Mouse (Mus musculus) liver, postnatal 0 days (tissue): Measurements from ENCODE around the gene Tor2a. TPM values are rescaled to one million over a fixed set of nuclear protein-coding genes. Genes with fewer than 3 reads are reported as not detected.
A peak's percentile ranks its signal among the peaks of the same experiment; 100 is the strongest.

Experiments
- ATAC-seq: fragments of 200-750 bp; cut with Nextera tagmentation; 2 replicates; pipeline ENCODE4 v1.8.0; 2017; ENCODE audit warnings: mild to moderate bottlenecking, moderate library complexity
- DNase-seq: peaks from one replicate; pipeline ENCODE4 v3.0.0-alpha.2; 2016
- H3K27ac ChIP-seq: fragments of 300-500 bp; sonication (generic); 2 replicates; pipeline ENCODE4 v1.5.1; 2014; ENCODE audit warnings: antibody characterized with exemption, moderate library complexity, mild to moderate bottlenecking, low read depth
- H3K27me3 ChIP-seq: fragments of 300-500 bp; sonication (generic); 2 replicates; pipeline ENCODE4 v1.6.1; 2014; ENCODE audit warnings: low read length, control low read depth, mixed read lengths; ENCODE audit not compliant: insufficient read depth
- H3K36me3 ChIP-seq: fragments of 300-500 bp; sonication (generic); replicated peaks from 2 replicates; pipeline ENCODE4 v1.6.1; 2014; ENCODE audit warnings: mild to moderate bottlenecking, control low read depth, low read length, moderate library complexity, mixed read lengths; ENCODE audit not compliant: insufficient read depth
- H3K4me1 ChIP-seq: fragments of 300-500 bp; sonication (generic); 2 replicates; pipeline ENCODE4 v1.6.1; 2014; ENCODE audit warnings: antibody characterized with exemption, mild to moderate bottlenecking, control low read depth; ENCODE audit not compliant: insufficient read depth
- H3K4me2 ChIP-seq: fragments of 300-500 bp; sonication (generic); 2 replicates; pipeline ENCODE4 v1.6.1; 2014; ENCODE audit warnings: low read depth, mild to moderate bottlenecking, low read length, moderate library complexity, mixed read lengths
- H3K4me3 ChIP-seq: fragments of 300-500 bp; sonication (generic); 2 replicates; pipeline ENCODE4 v1.5.1; 2014; ENCODE audit warnings: low read depth, low read length
- H3K9ac ChIP-seq: fragments of 300-500 bp; sonication (generic); replicated peaks from 2 replicates; pipeline ENCODE4 v1.6.1; 2014; ENCODE audit warnings: mild to moderate bottlenecking, moderate library complexity
- H3K9me3 ChIP-seq: fragments of 300-500 bp; sonication (generic); 2 replicates; pipeline ENCODE4 v1.6.1; 2016; ENCODE audit warnings: mild to moderate bottlenecking, control low read depth, low read length, mixed read lengths
- CTCF ChIP-seq: sonication (generic); IDR thresholded peaks from 2 replicates; pipeline ENCODE4 v1.5.1; 2016; ENCODE audit warnings: antibody characterized with exemption, low read depth
- EP300 ChIP-seq: IDR thresholded peaks from 2 replicates; pipeline ENCODE4 v1.6.1; 2016; ENCODE audit warnings: antibody characterized with exemption, low read depth, mild to moderate bottlenecking
- WGBS: fragments of 180-500 bp; shearing (Covaris S2); extraction: QIAGEN DNeasy Blood & Tissue Kit; methylation state at CpG from one replicate; pipeline ENCODE4 v1.1.7; 2014; ENCODE audit not compliant: insufficient replicate concordance; 5-methylcytosine and 5-hydroxymethylcytosine counted together
- polyA plus RNA-seq: library from polyadenylated mRNA; unstranded; fragments of >200 nt; fragmentation: Nextera tagmentation; extraction: Ambion mirVana; gene quantifications from 2 replicates; pipeline ENCODE4 v1.2.1, GENCODE M21; 2015

Gene Tor2a
- polyA plus RNA-seq, 1 experiment from 2014 or later = 34.6 TPM

DNA sequence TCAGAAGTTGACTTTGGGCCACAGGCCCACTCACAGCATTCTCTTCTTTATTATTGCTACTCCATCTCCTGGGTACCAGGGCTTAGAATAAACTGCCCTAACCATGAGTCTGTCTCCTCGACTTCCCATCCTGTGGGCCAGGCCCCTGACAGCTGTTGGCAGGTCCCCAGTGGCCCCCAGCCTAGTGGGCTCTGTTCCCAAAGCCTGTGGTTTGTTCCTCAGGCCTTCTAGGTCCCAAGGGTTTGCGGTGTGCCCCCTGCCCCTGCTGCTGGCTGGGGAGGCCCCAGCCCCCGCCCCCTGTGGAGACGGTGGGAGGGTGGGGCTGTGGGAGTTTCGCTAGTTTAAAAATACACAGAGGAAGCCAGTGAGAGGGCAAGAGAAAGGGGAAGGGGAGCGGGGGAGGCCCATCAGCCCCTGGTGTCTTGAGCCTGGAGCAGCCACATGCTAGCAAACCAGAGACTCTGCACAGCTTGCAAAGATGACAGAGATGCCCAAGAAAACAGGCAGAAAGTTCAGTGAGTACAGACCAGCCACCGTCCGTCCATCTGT, 36.3 kb upstream of the Tor2a start, which contains the start of gene Sh2d3c:
Gene Sh2d3c, plus strand, starts transcription at position 375 of the 549 bp plus-strand sequence.
- ATAC-seq (peak; percentile 14; the same call in 1 of the 2 replicates), DNase-seq (peak; percentile 61)
- WGBS = 20% methylated on average over 8 of the region's 8 CpGs
- H3K27me3 ChIP-seq = no peaks in the 10 kb centered on the region
- H3K9ac ChIP-seq = peak within 1 kb of the TSS; percentile 50
- no peak for TF ChIP-seq CTCF
- no peak for TF ChIP-seq EP300
- peak within 1 kb of the TSS; percentile 39 for H3K4me3 ChIP-seq
- H3K9me3 ChIP-seq = no peaks in the 10 kb centered on the region
- H3K27ac ChIP-seq = peak within 1 kb of the TSS; percentile 55
- H3K4me1 ChIP-seq = 0 out of 2 replicates have a peak, but pooled peaks cover 12% of the 10 kb centered on the region
- H3K4me2 ChIP-seq = peak within 1 kb of the TSS; percentile 67
- H3K36me3 ChIP-seq = no peaks in the 10 kb centered on the region

DNA sequence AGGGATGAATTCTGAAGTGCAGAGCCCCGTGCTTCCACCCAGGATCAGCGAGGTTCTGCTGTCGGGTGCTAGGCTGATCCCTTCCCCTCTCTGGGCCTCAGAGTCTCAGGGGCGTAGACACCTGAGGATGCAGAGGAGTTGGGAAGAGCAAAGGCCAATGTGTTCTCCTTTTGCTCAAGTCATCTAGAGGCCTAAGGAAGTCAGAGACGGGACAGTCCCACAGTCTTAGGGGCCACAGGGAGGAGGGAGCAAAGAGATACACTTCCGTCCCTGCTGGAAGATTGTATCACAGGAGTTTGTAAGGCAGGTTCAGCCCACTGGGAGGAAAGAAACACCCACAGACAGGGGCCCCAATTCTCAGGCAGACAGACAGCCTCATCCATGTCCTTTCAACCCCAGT, 35.0 kb upstream of the Tor2a start:
- Histone ChIP-seq H3K9me3 (no peaks in the 10 kb centered on the region), H3K4me1 (peaks cover 13% of the 10 kb centered on the region), H3K27me3 (no peaks in the 10 kb centered on the region), H3K36me3 (no peaks in the 10 kb centered on the region), H3K4me3 (peak overlapping the region; percentile 39), H3K4me2 (peak overlapping the region; percentile 67), H3K27ac (peak overlapping the region; percentile 36; the same call in 1 of the 2 replicates), H3K9ac (peak overlapping the region; percentile 18)
- DNase-seq (no peak), ATAC-seq (no peak)
- 18% methylated on average over 6 of the region's 6 CpGs for WGBS
- TF ChIP-seq EP300 (no peak), CTCF (no peak)

DNA sequence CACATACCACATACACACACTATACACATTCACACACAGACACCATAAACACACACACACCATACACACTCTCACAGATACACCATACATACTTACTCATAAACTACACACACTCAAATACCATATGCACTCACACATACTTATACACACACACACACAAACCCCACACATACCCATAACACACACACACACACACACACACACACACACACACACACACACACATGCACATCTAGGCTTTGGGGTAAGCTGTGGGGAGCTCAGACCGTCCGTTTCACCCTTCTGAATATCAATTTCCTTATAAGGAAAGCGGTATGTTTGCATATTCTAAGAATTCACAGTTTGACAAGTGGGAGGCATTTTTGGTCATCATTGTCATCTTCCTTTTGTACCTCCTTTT, 34.5 kb upstream of the Tor2a start:
- Histone ChIP-seq H3K27me3 (no peaks in the 10 kb centered on the region), H3K4me1 (peaks cover 16% of the 10 kb centered on the region), H3K9me3 (no peaks in the 10 kb centered on the region), H3K4me2 (peak overlapping the region; percentile 67), H3K4me3 (peak overlapping the region; percentile 39), H3K9ac (peak overlapping the region; percentile 18; the same call in 1 of the 2 replicates), H3K36me3 (no peaks in the 10 kb centered on the region), H3K27ac (peak overlapping the region; percentile 36; the same call in 1 of the 2 replicates)
- ATAC-seq = no peak
- DNase-seq = no peak
- whole genome bisulfite sequencing = 39% methylated on average over 3 of the region's 3 CpGs
- TF ChIP-seq EP300 = no peak
- TF ChIP-seq CTCF = no peak

DNA sequence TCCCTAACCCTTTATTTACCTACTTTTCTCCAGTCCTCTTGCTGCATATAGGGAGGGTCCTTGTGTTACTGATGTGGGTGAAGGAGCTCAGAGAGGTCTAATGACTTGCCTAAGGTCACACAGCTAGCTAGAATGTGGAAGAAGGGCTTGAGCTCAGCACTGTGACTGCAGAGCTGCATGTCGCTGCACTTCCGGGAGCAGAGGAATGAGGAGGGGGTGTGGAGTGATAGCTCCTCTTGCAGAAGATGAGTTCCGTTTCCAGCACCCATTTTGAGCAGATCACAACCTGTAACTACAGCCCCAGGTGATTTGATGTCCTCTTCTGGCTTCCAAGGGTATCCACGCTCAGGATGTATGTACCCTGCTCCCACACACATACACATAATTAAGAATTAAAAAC, 32.9 kb upstream of the Tor2a start:
- Histone ChIP-seq H3K4me2 (no peak overlapping the region), H3K36me3 (0 out of 2 replicates have a peak, but pooled peaks cover 5% of the 10 kb centered on the region), H3K9me3 (no peaks in the 10 kb centered on the region), H3K27me3 (no peaks in the 10 kb centered on the region), H3K4me1 (peaks cover 12% of the 10 kb centered on the region), H3K4me3 (no peak overlapping the region), H3K27ac (no peak overlapping the region), H3K9ac (no peak overlapping the region)
- DNase-seq = no peak
- TF ChIP-seq EP300 = no peak
- TF ChIP-seq CTCF = no peak
- WGBS = 84% methylated on average over 4 of the region's 4 CpGs
- no peak for ATAC-seq

GRCm38 (mm10) chr2:32724832-32725790, 31.9 kb upstream of the Tor2a start:
- no peak overlapping the region for H3K4me2 ChIP-seq
- DNase-seq (no peak), ATAC-seq (no peak)
- H3K9ac ChIP-seq = no peak overlapping the region
- peaks cover 7% of the 10 kb centered on the region for H3K4me1 ChIP-seq
- WGBS = 73% methylated on average over 16 of the region's 16 CpGs
- no peak overlapping the region for H3K27ac ChIP-seq
- 0 out of 2 replicates have a peak, but pooled peaks cover 5% of the 10 kb centered on the region for H3K36me3 ChIP-seq
- H3K4me3 ChIP-seq = no peak overlapping the region
- no peaks in the 10 kb centered on the region for H3K27me3 ChIP-seq
- no peaks in the 10 kb centered on the region for H3K9me3 ChIP-seq
- TF ChIP-seq EP300 (no peak), CTCF (no peak)

DNA sequence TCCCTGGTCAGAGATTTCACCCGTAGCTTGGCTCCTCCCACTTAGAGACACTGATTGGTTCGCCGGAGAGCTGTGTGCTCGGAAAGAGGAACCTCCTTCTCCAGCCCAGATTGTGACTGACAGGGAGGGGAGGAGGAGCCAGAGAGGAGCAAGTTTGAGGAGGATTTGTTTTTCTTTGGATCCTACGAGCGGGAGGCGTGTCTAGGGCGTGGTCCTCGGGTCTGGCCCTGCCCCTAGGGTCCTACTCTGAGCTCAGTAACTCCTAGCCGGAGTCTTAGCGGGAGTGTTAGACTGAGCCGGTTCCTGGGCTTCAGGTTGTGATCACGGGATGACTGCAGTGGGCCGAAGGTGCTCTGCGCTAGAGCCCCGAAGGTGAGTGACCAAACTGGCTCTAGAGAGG, 29.6 kb upstream of the Tor2a start:
- TF ChIP-seq CTCF = no peak
- no peak for TF ChIP-seq EP300
- H3K36me3 ChIP-seq = 0 out of 2 replicates have a peak, but pooled peaks cover 5% of the 10 kb centered on the region
- peak overlapping the region; percentile 70 for H3K4me2 ChIP-seq
- peak; percentile 96 for ATAC-seq
- H3K27ac ChIP-seq = peak overlapping the region; percentile 40; the same call in 1 of the 2 replicates
- H3K4me3 ChIP-seq = peak overlapping the region; percentile 30
- peak; percentile 89 for DNase-seq
- no peaks in the 10 kb centered on the region for H3K9me3 ChIP-seq
- peak overlapping the region; percentile 48 for H3K9ac ChIP-seq
- peaks cover 5% of the 10 kb centered on the region for H3K4me1 ChIP-seq
- 7% methylated on average over 16 of the region's 16 CpGs for WGBS
- no peaks in the 10 kb centered on the region for H3K27me3 ChIP-seq
